Mouse (Mus musculus) heart, adult 2 months (tissue): ENCODE results near the gene Tenm3.

Experiments used
- CTCF ChIP-seq: fragments of 200-600 bp; IDR thresholded peaks from 2 replicates; pipeline ENCODE4 v1.8.1; 2022; ENCODE audit warnings: antibody characterized with exemption, mild to moderate bottlenecking, moderate library complexity
- POLR2A ChIP-seq: fragments of 200-500 bp; IDR thresholded peaks from 2 replicates; pipeline ENCODE4 v1.6.1; 2011; ENCODE audit warnings: mild to moderate bottlenecking, low read depth, low read length, control low read depth; ENCODE audit not compliant: insufficient read depth

DNA sequence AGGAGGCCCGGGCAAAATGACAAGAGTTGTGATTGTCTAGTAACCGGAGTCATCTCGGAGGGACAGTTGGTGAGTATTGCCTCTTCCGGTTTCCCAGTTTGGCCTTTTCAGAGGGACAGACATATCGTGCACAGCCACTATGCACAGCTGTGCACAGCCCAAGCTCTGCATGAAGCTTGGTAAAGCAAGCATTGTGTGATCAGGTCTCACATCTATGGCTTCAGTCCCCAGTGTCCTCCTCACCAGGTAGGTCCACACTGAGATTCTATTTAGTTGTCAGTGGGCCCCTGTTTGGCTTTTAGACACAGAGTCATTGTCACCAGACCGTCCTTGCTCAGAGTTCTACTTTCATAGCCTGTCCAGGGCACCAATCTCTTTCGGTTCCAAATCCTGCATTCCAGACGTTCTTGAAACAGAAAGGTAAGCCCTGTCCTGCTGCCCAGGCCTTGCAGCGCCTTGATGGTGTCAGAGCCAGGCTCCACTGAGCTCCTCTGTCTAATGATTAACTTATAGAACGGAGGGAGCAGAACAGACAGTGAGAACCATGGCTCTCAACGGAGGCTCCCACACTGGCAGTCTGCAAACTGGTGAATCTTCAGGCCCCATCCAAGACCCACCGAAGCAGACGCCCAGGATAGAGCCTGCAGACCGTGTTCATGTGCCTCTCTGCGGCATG is 240.4 kb downstream of the Tenm3 start:
- no peak for TF ChIP-seq CTCF
- TF ChIP-seq POLR2A: no peak
